8 mouse cellular contexts compared by ENCODE assay signal in genomic region chr3:37419458-37419991, GRCm38 (mm10). TPM values are rescaled to one million over a fixed set of nuclear protein-coding genes. Genes with fewer than 3 reads are reported as not detected.
DNase-seq lines count a peak whose midpoint lies in the region; ATAC-seq and TF ChIP-seq lines count a peak whose summit lies in the region.

Gene Spata5 (plus strand): TSS chr3:37419896.

- TF ChIP-seq CTCF in kidney, postnatal 0 days (IDR thresholded peaks at IDR 0.05; ENCODE audit: low read depth): 0 out of 2 replicates have a peak, but pooled peaks have one; percentile 1

- DNase-seq in CD4-positive helper T cell, adult 2 months (ENCODE audit: low read depth, low spot score): peak; percentile 100
- DNase-seq in brain, embryonic 18.5 days (ENCODE audit: low read depth, low spot score): peak; percentile 99
- DNase-seq in kidney, postnatal 0 days (ENCODE audit: low spot score): peak; percentile 99
- peak; percentile 100 for DNase-seq in liver, embryonic 11.5 days (ENCODE audit: low spot score)
- DNase-seq in naive thymus-derived CD4-positive, alpha-beta T cell, adult 2 months (ENCODE audit: low read depth): peak; percentile 100

- ATAC-seq in erythroid progenitor cell, adult 5-6 weeks (replicated peaks; ENCODE audit: low FRiP score, poor library complexity, severe bottlenecking): peak; percentile 83
- ATAC-seq in heart, embryonic 12.5 days (ENCODE audit: insufficient number of reproducible peaks, low FRiP score): peak; percentile 98
- ATAC-seq in kidney, postnatal 0 days (replicated peaks; ENCODE audit: low FRiP score, low read depth): peak; percentile 95
- ATAC-seq in liver, embryonic 11.5 days (replicated peaks; ENCODE audit: low FRiP score): peak; percentile 91
- peak; percentile 95 for ATAC-seq in stomach, embryonic 14.5 days (ENCODE audit: insufficient number of reproducible peaks, insufficient read depth, low FRiP score, low read depth)

- WGBS in heart, embryonic 12.5 days: under 1% methylated on average over 49 of the region's 50 CpGs
- 1% methylated on average over 47 of the region's 50 CpGs for WGBS in kidney, postnatal 0 days
- WGBS in liver, embryonic 11.5 days: 2% methylated on average over 50 of the region's 50 CpGs
- under 1% methylated on average over 48 of the region's 50 CpGs for WGBS in stomach, embryonic 14.5 days

- H3K36me3 ChIP-seq in heart, embryonic 12.5 days: no peaks in the 10 kb centered on the region
- no peaks in the 10 kb centered on the region for H3K36me3 ChIP-seq in kidney, postnatal 0 days (ENCODE audit: insufficient read depth, low read length)
- no peaks in the 10 kb centered on the region for H3K36me3 ChIP-seq in liver, embryonic 11.5 days (ENCODE audit: control insufficient read depth, insufficient read depth, low read length)
- H3K36me3 ChIP-seq in stomach, embryonic 14.5 days (ENCODE audit: control insufficient read depth, insufficient read depth, low read length): 0 out of 2 replicates have a peak, but pooled peaks cover under 1% of the 10 kb centered on the region

- peak within 1 kb of the TSS; percentile 88 for H3K4me2 ChIP-seq in heart, embryonic 12.5 days
- peak within 1 kb of the TSS; percentile 79 for H3K4me2 ChIP-seq in kidney, postnatal 0 days (ENCODE audit: low read length)
- peak within 1 kb of the TSS; percentile 93 for H3K4me2 ChIP-seq in liver, embryonic 11.5 days
- peak within 1 kb of the TSS; percentile 84 for H3K4me2 ChIP-seq in stomach, embryonic 14.5 days (replicated peaks; ENCODE audit: low read depth, low read length)

- H3K4me1 ChIP-seq in heart, embryonic 12.5 days (replicated peaks): peaks cover 11% of the 10 kb centered on the region
- H3K4me1 ChIP-seq in kidney, postnatal 0 days (replicated peaks; ENCODE audit: insufficient read depth, low read length): peaks cover 3% of the 10 kb centered on the region; the same call in 1 of the 2 replicates
- peaks cover 14% of the 10 kb centered on the region for H3K4me1 ChIP-seq in liver, embryonic 11.5 days (replicated peaks; ENCODE audit: control insufficient read depth, insufficient read depth, low read length)
- H3K4me1 ChIP-seq in stomach, embryonic 14.5 days (ENCODE audit: control insufficient read depth, insufficient read depth, low read length): peaks cover 12% of the 10 kb centered on the region

- peak within 1 kb of the TSS; percentile 85 for H3K4me3 ChIP-seq in heart, embryonic 12.5 days
- H3K4me3 ChIP-seq in kidney, postnatal 0 days (replicated peaks; ENCODE audit: low read depth, low read length): peak within 1 kb of the TSS; percentile 80
- H3K4me3 ChIP-seq in liver, embryonic 11.5 days (ENCODE audit: low read depth, low read length): peak within 1 kb of the TSS; percentile 75
- H3K4me3 ChIP-seq in stomach, embryonic 14.5 days (ENCODE audit: low read depth, low read length): peak within 1 kb of the TSS; percentile 94

- no peaks in the 10 kb centered on the region for H3K9me3 ChIP-seq in heart, embryonic 12.5 days (replicated peaks)
- H3K9me3 ChIP-seq in kidney, postnatal 0 days (replicated peaks; ENCODE audit: low read length): no peaks in the 10 kb centered on the region
- no peaks in the 10 kb centered on the region for H3K9me3 ChIP-seq in liver, embryonic 11.5 days (ENCODE audit: control insufficient read depth, low read length)
- no peaks in the 10 kb centered on the region for H3K9me3 ChIP-seq in stomach, embryonic 14.5 days (ENCODE audit: control insufficient read depth, low read depth, low read length)

- peak within 1 kb of the TSS; percentile 93 for H3K27ac ChIP-seq in heart, embryonic 12.5 days (ENCODE audit: poor library complexity, severe bottlenecking)
- H3K27ac ChIP-seq in kidney, postnatal 0 days: peak within 1 kb of the TSS; percentile 93
- H3K27ac ChIP-seq in liver, embryonic 11.5 days (ENCODE audit: low read depth, low read length): peak within 1 kb of the TSS; percentile 86
- H3K27ac ChIP-seq in stomach, embryonic 14.5 days (ENCODE audit: low read length): peak within 1 kb of the TSS; percentile 93

- peak within 1 kb of the TSS; percentile 86 for H3K9ac ChIP-seq in heart, embryonic 12.5 days
- peak within 1 kb of the TSS; percentile 80 for H3K9ac ChIP-seq in kidney, postnatal 0 days (ENCODE audit: low read depth, low read length)
- peak within 1 kb of the TSS; percentile 87 for H3K9ac ChIP-seq in liver, embryonic 11.5 days (ENCODE audit: low read depth, low read length)
- H3K9ac ChIP-seq in stomach, embryonic 14.5 days (replicated peaks; ENCODE audit: low read depth, low read length): peak within 1 kb of the TSS; percentile 69

- H3K27me3 ChIP-seq in heart, embryonic 12.5 days (replicated peaks): no peaks in the 10 kb centered on the region
- no peaks in the 10 kb centered on the region for H3K27me3 ChIP-seq in kidney, postnatal 0 days (ENCODE audit: insufficient read depth, low read length)
- no peaks in the 10 kb centered on the region for H3K27me3 ChIP-seq in liver, embryonic 11.5 days (replicated peaks; ENCODE audit: control insufficient read depth, insufficient read depth, low read length)
- H3K27me3 ChIP-seq in stomach, embryonic 14.5 days (ENCODE audit: control insufficient read depth, insufficient read depth, low read length): no peaks in the 10 kb centered on the region

RNA-seq across cellular contexts. Expression of gene Spata5, which starts in this region (rescaled TPM):
- 4.2 and 14.4 TPM in 2 replicates for total RNA-seq in erythroid progenitor cell, adult 5-6 weeks (2015; ENCODE audit: low replicate concordance)
- 8.3 and 31.3 TPM in 2 replicates for total RNA-seq in erythroid progenitor cell, adult 5-6 weeks (2017; ENCODE audit: low replicate concordance)
- 26.4 and 32.2 TPM in 2 replicates for polyA plus RNA-seq in heart, embryonic 12.5 days (2016; fragmentation: Nextera tagmentation; extraction: Ambion mirVana)
- polyA plus RNA-seq in kidney, postnatal 0 days (2015; fragmentation: Nextera tagmentation; extraction: Ambion mirVana): 39.5 and 44.8 TPM in 2 replicates
- polyA plus RNA-seq in liver, embryonic 11.5 days (2014; fragmentation: Nextera tagmentation; extraction: Ambion mirVana): 41.2 and 52.8 TPM in 2 replicates
- polyA plus RNA-seq in stomach, embryonic 14.5 days (2014; fragmentation: Nextera tagmentation; extraction: Ambion mirVana): 40.8 and 42.2 TPM in 2 replicates

Comparison
In these comparisons a context has a peak if more than half of its experiments do, and no peak if none do; other contexts are left out.
1. Peak in every context shown above with its lines: DNase-seq, ATAC-seq, H3K4me3 ChIP-seq and H3K27ac ChIP-seq.